Mouse (Mus musculus): ENCODE results near the gene Raf1.

DNA sequence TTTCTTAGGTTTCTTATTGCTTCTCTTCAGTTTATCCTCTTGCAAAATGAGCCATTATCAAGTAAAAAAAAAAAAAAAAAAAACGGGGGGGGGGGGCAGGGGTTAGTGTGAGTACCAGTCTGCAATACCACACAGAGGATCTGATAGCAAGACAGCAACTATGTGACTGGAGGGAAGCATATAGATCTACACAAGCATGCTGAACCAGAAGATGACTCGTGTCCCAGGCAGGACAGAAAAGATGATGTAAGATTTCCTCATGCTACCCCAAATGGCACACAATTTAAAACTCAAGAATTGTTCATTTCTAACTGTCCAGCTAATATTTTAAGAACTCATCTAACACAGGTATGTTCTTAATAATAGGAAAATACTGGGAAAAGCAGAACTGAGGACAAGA, 22.5 kb downstream of the Raf1 start:
- TF ChIP-seq GATA1 (IDR thresholded peaks at IDR 0.05; ENCODE audit: low read length): no peak
- TF ChIP-seq TAL1 (IDR thresholded peaks at IDR 0.05; ENCODE audit: low read length): no peak

Measured in erythroblast, embryonic 14.5 days (primary cell).